Mouse (Mus musculus) liver, embryonic 18 days (tissue): ENCODE measurements around the gene Cxcl12. TPM values are rescaled to one million over a fixed set of nuclear protein-coding genes. Genes with fewer than 3 reads are reported as not detected.

ENCODE experiments used
- polyA plus RNA-seq: library from polyadenylated mRNA; depleted of rRNA; stranded (reverse); fragments of >200 nt; gene quantifications from 2 replicates; pipeline ENCODE4 v1.2.3, GENCODE M21; 2012; rRNA removed

The Cxcl12 gene
- 66.2 and 77.1 TPM in 2 replicates for polyA plus RNA-seq

GRCm38 (mm10) chr6:117168321-117169011 is at the start of gene Cxcl12:
TSS of gene Cxcl12 (plus strand) at chr6:117168535.

